Mouse (Mus musculus) ES-Bruce4 (cell line): Measurements from ENCODE around the gene Patj.
"Not testable (repeated sequence)": the region's sequence is repeated elsewhere in the genome, so short reads cannot be mapped to it uniquely, and the experiment has no call there.

Experiments
- CTCF ChIP-seq: IDR thresholded peaks from one replicate; pipeline ENCODE4 v1.8.1; 2011; ENCODE audit warnings: low read depth, low read length
- EP300 ChIP-seq: IDR thresholded peaks from 2 replicates; pipeline ENCODE4 v1.6.1; 2011; ENCODE audit warnings: low read depth, low read length; ENCODE audit not compliant: insufficient read depth
- POLR2A ChIP-seq: IDR thresholded peaks from one replicate; pipeline ENCODE4 v1.8.1; 2011; ENCODE audit warnings: low read length; ENCODE audit not compliant: insufficient read depth

DNA sequence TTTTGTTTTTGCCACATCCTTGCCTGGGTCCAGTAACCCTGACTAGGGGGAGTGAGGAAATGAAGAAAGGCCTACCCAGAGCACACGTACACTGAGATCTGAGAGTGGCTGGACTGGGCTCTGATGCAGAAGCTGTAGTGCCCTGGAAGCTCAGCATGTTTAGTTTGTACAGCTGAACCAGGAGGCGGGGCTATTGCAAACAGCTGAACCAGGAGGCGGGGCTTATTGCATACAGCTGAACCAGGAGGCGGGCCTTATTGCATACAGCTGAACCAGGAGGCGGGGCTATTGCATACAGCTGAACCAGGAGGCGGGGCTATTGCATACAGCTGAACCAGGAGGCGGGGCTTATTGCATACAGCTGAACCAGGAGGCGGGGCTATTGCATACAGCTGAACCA lies 19.6 kb downstream of the Patj start:
- not testable (repeated sequence) for TF ChIP-seq CTCF, POLR2A, EP300
